Mouse (Mus musculus) right cerebral cortex, postnatal 36 days (tissue): ENCODE measurements around the gene Olfr456.
"Not testable (repeated sequence)": the region's sequence is repeated elsewhere in the genome, so short reads cannot be mapped to it uniquely, and the experiment has no call there.

Source experiments
- DNase-seq, 2 experiments: peaks; one replicate each; pipeline ENCODE4 v3.0.0; 2022; ENCODE audit warnings: low spot score in 2 of 2, mixed read lengths in 1 of 2

Gene Olfr456

DNA sequence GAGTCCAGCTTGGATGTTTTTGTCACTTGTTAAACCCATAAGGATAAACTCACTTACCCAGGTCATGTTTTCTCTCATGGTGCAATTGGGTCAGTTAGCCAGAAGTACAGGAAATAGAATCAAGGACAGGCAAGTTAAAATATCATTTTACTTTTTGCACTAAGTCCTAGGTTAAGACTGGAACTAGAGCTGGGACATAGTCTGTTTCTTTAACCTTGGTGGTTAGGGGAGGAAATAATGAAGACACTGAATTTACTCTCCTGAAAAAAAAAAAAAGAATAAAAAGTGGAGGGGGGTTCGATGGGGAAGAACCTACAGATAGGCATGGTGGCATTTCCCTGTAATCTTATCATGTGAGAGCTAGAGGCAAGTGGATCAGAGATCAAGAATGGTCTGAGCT lies at the start of gene Olfr456:
Gene Olfr456 (minus strand): TSS at position 101 of the 400 bp plus-strand sequence.
- no peak for DNase-seq

DNA sequence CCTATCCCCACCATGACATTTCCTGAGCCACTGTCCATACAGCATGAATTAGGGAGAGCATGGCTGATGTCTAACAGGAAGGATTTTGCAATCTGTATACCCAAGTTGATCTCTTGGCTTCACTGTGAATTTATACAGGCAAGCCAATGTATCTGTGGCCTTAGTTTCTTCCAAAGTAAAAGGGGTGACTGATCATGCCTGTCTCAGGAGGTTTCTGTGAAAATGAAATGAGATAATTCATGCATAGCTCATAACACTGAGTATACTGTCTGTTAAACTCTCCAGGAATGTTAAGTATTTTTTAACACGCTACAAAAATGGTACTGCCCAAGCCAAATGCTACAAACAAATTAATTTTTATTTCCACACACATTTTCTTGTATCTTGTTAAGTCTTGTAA lies 26.4 kb upstream of the Olfr456 start:
- no peak for DNase-seq

DNA sequence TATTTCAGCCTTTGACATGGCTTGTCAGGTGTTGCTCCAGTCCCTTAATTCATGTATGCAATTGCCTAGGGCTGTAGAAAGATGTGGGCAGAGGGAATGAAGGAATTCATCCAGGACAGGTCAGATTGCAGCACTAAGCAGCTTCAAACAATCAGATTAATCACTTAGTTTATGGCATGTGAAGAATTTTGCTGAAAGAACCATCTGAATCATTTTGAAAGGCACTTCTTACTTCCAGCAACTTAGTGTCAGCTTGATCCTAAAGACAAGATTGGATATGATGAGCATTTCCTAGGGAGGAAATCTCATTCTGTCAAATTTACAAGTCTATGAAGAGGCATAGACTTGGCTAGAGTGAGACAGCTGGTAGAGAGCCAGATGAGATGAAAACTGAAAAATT lies 22.3 kb upstream of the Olfr456 start:
- no peak for DNase-seq

DNA sequence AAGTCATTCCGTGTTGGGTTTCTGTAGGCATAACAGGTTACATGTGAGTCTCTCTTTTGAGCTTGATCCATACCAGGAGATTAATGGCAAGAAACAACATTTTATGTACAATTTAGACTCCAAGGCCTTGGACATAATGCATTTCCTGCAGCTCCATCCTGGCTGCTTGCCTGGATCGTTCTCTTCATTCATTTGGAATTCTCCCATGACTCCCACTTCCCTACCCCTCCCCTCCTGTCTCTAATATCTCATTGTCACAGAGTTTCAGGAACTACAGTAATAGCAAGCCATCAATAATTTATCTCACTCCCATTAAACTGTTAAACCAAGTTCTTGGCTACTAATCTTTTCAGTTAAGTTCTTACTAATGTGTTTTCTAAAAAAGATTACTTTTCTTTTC lies 16.5 kb upstream of the Olfr456 start:
- no peak for DNase-seq

DNA sequence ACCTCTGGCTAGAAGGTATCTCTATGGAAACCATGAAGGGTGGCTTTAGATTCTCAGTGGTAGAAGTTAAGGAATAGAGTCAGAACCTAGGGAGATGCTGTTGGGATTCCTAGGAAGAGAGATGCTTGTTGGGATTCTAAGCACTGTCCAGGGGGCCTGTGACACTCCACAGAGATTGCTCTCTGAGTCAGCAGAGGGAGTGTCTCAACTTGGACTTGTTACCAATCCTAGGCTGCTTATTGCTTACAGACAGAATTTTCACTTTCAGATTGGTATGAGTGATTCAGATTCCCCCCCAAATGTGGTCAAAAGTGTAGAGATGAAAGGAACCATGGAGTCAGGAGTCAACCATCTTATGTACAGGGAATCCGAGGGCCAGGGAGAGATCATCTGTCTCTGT lies 2.7 kb upstream of the Olfr456 start:
- no peak for DNase-seq

DNA sequence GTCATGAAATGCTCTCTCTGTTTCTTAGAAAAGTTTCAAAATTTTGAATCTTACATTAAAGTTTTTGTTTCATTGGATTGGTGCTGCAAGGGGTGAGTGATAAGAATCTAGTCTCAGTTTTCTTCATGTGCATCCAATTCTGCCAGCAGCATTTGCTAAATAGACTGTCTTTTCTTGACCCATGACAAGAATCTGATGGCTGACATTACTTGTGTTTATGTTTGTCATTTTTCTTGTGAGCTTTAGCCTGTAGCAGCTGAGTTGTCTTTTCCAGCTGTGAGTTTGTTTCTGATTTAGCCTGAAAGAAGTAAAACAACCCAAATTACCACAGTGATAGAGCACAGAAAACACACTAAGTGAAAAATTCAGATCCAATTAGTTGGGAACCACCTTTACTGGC lies 2.4 kb downstream of the Olfr456 start:
- DNase-seq, result no peak

DNA sequence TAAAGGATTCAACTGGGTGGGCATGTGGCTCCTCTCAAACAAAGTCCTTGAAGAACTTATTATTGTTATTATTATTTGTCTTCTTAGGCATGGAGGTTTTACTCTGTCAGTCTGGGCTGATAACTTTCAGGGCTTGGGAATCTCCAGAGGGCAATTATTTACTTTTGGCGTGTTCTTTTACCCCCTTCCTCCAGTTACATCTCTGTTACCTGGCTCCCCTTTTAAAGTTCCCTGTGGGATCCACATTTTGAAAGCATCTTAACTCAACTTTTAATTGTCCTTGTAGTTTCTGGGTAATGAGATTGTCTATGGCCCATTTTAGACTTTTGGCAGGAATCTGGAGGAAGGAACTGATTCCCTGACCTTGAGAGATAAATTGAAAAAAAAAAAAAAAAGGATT lies 10.8 kb downstream of the Olfr456 start, which contains the start of gene Olfr457:
Gene Olfr457 (minus strand): TSS at position 101 of the 400 bp plus-strand sequence.
- no peak for DNase-seq

DNA sequence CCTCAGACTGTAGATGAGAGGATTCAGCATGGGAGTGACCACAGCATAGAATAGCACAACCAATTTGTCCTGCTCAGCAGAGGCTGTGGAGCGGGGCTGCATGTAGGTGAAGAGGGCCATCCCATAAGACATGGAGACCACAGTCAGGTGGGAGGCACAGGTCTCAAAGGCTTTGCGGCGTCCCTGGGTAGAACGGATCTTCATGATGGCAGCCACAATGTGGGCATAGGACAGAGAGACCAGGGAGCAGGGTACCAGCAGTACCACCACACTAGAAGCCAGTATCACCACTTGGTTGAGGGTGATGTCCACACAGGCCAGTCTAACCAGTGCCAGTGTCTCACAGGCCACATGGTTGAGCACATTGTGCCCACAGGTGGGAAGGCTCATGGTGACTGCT lies 15.7 kb downstream of the Olfr456 start:
- not testable (repeated sequence) for DNase-seq

DNA sequence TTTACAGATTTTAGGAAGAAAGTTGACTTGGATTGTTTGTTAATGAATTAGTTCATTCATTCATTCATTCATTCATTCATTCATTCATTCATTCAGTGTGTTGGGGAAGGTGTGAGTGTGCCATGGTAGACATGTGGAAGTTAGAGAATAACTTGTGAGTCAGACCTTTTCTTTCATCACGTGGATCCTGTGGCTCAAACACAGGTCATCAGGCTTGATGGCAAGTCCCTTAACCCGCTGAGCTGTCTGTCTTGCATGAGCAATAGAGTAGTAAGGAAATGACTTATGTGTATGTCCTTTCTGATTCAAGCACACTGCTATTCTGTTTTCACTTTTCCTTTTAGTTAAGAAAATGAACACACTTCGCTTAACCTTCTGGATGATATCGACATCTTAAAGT lies 16.5 kb downstream of the Olfr456 start:
- DNase-seq, result no peak

DNA sequence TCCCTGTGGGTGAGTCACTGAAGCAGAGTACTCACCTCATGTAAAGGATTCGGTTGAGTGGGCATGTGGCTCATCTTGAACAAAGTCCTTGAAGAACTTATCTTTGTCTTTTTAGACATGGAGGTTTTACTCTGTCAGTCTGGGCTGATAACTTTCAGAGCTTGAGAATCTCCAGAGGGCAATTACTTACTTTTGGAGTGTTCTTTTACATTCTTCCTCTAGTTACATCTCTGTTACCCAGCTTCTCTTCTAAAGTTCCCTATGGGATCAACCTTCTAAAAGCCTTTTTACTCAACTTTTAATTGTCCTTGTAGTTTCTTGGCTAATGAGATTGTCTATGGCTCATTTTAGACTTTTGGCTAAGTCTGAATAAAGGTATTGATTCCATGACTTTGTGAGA lies 21.9 kb downstream of the Olfr456 start, which contains the start of gene Olfr458:
Gene Olfr458 (minus strand): TSS at position 101 of the 400 bp plus-strand sequence.
- no peak for DNase-seq

DNA sequence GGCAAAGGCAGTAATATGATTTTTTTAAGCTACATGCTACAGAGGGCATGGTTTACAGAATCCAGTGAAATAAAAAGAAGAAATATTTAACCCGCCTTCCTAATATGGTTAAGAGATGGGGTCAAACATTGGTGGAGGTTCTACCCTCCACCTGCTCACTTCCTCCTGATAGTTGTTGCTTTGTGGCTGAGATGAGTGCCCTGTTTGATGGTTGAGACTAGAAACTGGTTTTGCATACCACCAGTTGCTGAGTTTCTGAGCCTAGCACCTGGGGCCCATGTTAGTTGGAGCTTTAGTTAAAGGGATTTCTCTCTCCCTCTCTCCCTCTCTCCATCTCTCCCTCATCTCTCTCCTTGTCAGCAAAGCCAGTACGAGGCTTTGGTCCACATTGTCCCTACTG lies 39.6 kb downstream of the Olfr456 start:
- DNase-seq, result no peak

DNA sequence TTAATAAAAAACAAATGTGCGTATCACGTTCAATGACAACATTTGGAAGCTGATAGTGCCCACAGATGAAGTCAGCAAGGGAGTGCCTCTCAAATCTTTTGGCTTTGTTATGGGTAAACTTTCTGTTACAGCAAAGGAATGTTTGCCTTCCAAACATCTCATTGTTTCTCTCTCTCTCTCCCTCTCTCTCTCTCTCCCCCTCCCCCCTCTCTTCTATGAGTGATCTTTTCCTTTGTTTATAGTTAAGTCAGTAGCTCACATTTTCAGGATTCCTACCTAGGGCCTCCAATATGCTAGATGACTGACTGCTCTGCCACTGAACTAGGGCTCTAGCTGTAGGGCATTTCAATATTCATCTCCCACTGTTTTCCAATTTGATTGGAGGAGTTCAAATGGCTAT lies 42.5 kb downstream of the Olfr456 start:
- DNase-seq, result no peak

DNA sequence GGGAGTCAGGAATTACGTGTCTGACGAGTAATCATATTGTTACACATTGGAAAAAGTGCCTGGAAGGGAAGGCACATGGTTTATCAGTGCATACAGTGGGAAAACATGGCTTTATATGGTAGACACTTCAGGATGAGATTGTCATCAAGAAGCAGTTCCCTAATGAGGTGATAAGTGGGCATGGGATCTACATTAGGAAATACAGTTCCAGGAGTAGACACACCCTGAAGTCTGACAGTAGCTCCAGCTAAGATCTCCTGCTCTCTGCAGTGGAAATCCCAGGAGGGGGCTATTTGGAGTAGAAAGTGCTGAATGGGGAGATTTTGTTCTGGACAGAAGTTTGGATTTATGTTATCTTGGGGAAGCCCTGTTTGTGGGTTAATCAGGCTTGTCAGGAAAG lies 45.6 kb downstream of the Olfr456 start:
- no peak for DNase-seq
